Mouse (Mus musculus): Measurements from ENCODE around the gene Magi1. TPM values are rescaled to one million over a fixed set of nuclear protein-coding genes. Genes with fewer than 3 reads are reported as not detected.

Magi1 gene
- polyA plus RNA-seq, 1 experiment from 2014 or later: 8.3 TPM

DNA sequence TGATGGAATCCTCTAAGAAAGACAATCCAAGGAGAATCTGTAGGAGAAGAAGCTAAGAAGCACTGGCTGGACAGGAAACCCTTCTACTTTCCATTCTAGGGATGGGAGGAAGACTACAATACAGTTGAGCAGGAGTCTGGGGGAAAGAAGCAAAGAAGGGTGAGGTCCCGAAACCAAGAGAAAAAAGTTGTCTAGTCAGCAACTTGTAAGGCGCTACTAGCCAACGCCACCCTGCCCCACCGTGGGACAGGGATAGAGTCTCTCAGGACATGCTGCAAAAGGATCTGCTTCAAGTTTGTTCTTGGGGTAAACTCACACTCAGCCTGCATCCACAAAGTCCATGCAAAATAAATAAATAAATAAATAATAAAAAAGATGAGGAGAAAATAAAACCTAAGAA lies 464.4 kb downstream of the Magi1 start:
- Histone ChIP-seq H3K36me3 (no peaks in the 10 kb centered on the region), H3K27me3 (no peaks in the 10 kb centered on the region), H3K9ac (no peak overlapping the region), H3K4me2 (no peak overlapping the region), H3K4me3 (no peak overlapping the region), H3K9me3 (no peaks in the 10 kb centered on the region), H3K27ac (no peak overlapping the region), H3K4me1 (peaks cover 14% of the 10 kb centered on the region)
- no peak for ATAC-seq (ENCODE audit: insufficient number of reproducible peaks, low FRiP score, low TSS enrichment, low read depth)
- 93% methylated on average over 4 of the region's 4 CpGs for WGBS

DNA sequence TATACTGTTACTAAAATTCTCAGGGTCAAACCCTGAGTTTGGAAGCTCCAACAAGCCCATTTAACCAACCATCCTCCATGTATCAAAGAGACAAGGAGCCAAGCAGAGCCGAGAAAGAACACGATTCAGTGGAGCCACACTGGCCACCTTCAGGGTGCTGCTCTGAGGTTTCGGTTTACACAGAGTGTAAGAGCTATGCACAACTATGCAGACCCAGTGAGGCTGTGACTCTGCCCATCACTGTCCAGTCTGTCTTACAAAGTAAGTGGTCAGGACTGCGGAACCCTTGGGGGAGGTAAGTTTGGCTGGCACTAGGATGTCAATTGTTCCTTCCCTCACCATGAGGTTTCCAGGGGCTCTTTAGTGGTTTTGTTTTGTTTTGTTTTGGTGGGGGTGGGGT lies 465.2 kb downstream of the Magi1 start:
- WGBS: 75% methylated on average over 4 of the region's 4 CpGs
- no peak overlapping the region for H3K9ac ChIP-seq

DNA sequence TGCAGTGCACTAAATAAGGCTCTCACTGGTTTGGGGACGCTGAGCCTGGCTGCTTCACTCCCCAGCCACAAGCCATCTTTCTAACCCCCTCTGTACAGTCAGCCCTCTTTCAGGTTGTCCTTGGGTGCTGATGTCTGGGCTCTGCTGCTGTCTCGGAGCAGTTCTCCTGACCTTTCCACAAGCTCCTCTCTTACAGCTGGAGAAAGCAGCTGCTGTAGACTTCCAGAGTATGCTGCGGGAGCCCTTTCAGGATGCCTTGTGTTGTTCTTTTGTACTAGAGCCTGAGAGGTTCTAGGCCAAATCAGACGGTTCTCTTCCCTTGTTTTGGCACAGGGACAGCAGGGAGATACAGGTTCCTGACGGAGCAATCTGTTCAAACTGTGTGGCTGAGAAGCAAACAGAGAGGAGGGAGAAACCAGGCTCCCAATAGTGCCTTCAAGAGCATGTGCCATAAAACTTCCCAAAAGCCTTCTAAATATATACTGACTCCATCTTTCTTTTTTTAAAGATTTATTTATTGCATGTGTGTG lies 478.2 kb downstream of the Magi1 start:
- H3K27me3 ChIP-seq: no peaks in the 10 kb centered on the region
- H3K9ac ChIP-seq: no peak overlapping the region
- 71% methylated on average over 5 of the region's 5 CpGs for WGBS
- H3K36me3 ChIP-seq: no peaks in the 10 kb centered on the region
- H3K27ac ChIP-seq: no peak overlapping the region
- no peak overlapping the region for H3K4me2 ChIP-seq
- H3K9me3 ChIP-seq: no peaks in the 10 kb centered on the region
- no peak for ATAC-seq (ENCODE audit: insufficient number of reproducible peaks, low FRiP score, low TSS enrichment, low read depth)
- no peak overlapping the region for H3K4me3 ChIP-seq
- H3K4me1 ChIP-seq: peaks cover 13% of the 10 kb centered on the region; the same call in 1 of the 2 replicates

More for the DNA sequence above, 465.2 kb downstream of the Magi1 start:
- Histone ChIP-seq H3K4me2 (no peak overlapping the region), H3K4me1 (peaks cover 14% of the 10 kb centered on the region), H3K36me3 (no peaks in the 10 kb centered on the region), H3K27me3 (no peaks in the 10 kb centered on the region), H3K9me3 (no peaks in the 10 kb centered on the region), H3K27ac (no peak overlapping the region), H3K4me3 (no peak overlapping the region)
- ATAC-seq (ENCODE audit: insufficient number of reproducible peaks, low FRiP score, low TSS enrichment, low read depth): no peak

DNA sequence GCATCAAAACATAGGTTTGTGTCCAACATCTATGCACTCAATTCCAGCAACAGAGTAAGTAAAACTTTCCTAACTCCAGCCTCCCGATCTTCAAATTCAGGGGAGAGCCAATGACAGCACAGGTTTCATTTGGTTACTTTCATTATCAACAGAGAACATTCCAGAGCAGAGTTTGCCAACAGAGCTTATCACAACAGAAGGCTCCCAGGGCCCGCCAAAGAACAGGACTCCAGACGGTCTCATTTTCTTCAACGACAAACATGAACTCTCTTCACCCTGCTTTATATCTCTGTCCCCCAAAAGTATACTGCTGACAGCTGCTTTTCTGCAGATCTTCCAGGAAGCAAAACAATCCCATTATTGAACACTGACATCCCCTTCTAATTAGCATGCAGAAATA lies 481.3 kb downstream of the Magi1 start:
- Histone ChIP-seq H3K36me3 (no peaks in the 10 kb centered on the region), H3K4me1 (peaks cover 16% of the 10 kb centered on the region), H3K4me2 (no peak overlapping the region), H3K27me3 (no peaks in the 10 kb centered on the region), H3K4me3 (no peak overlapping the region), H3K27ac (no peak overlapping the region), H3K9ac (no peak overlapping the region), H3K9me3 (no peaks in the 10 kb centered on the region)
- no peak for ATAC-seq (ENCODE audit: insufficient number of reproducible peaks, low FRiP score, low TSS enrichment, low read depth)
- 36% methylated on average over 4 of the region's 4 CpGs for WGBS

DNA sequence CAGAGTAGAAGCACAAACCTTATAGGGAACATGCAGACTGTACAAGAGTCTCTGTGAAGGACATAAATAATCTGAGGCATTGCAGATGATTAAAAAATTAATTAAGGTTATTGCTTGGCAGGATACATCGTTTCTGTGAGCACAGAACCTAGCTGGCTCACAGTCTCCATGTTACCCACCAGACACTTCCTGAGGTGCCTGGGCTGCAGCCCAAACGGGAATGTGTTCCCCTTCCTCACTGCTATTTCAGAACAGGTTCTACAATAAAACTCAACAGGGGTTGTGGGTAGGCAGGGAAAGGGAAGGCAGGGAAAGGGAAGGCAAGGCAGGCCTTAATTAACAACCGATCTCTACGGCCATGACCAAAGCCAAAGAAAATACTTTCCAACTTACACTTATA lies 483.3 kb downstream of the Magi1 start:
- Histone ChIP-seq H3K27ac (0 out of 2 replicates have a peak overlapping the region, but pooled peaks have one; percentile 11), H3K4me1 (peaks cover 10% of the 10 kb centered on the region), H3K9me3 (no peaks in the 10 kb centered on the region), H3K4me2 (no peak overlapping the region), H3K27me3 (no peaks in the 10 kb centered on the region), H3K36me3 (no peaks in the 10 kb centered on the region), H3K4me3 (no peak overlapping the region), H3K9ac (no peak overlapping the region)
- no peak for ATAC-seq (ENCODE audit: insufficient number of reproducible peaks, low FRiP score, low TSS enrichment, low read depth)
- 30% methylated on average over 4 of the region's 4 CpGs for WGBS

DNA sequence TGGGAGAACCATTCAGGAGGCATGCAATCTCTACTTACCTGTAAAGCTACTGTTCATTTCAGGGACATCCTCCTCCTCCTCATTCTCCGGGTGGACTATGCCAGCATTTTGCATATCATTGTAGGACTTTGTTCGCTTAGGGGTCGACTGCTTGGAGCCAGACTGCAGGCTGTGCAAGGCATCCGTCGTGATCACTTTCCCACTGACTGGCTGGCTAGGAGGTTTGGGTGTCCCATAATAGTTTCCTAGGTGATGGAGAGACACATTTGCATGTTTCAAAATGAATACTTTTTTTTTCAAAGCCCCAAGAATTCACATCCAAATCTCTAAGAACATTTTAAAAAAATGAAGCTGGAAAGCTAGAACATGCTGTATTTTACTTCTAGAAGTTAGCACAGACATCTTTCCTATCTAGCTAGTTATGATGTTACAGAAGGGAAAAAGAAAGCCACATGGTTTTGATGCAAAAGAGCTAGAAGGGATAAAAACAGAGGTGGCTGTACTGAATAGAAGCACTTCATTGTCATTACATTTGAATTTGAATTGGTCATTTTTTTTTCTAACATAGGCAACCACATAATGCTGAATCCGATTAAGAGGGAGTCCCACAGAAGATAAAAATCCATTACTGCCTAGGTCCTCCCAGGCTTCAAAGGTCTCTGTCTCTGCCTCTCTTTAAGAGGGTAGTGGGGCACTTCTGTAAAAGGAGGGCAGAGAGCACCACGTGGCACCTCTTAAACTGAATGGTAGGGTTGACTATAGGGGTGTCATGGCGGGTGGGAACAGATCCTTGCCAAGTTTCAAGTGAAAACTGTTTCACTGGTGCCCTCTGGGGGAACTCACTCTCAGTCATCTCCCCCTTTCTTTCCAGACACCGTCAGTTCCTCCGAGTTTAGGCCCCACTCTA lies 491.2 kb downstream of the Magi1 start:
- H3K36me3 ChIP-seq: no peaks in the 10 kb centered on the region
- H3K27ac ChIP-seq: no peak overlapping the region
- ATAC-seq (ENCODE audit: insufficient number of reproducible peaks, low FRiP score, low TSS enrichment, low read depth): no peak
- H3K9me3 ChIP-seq: no peaks in the 10 kb centered on the region
- H3K4me1 ChIP-seq: no peaks in the 10 kb centered on the region
- H3K4me3 ChIP-seq: no peak overlapping the region
- WGBS: 81% methylated on average over 10 of the region's 10 CpGs
- H3K4me2 ChIP-seq: no peak overlapping the region
- no peaks in the 10 kb centered on the region for H3K27me3 ChIP-seq
- H3K9ac ChIP-seq: no peak overlapping the region

DNA sequence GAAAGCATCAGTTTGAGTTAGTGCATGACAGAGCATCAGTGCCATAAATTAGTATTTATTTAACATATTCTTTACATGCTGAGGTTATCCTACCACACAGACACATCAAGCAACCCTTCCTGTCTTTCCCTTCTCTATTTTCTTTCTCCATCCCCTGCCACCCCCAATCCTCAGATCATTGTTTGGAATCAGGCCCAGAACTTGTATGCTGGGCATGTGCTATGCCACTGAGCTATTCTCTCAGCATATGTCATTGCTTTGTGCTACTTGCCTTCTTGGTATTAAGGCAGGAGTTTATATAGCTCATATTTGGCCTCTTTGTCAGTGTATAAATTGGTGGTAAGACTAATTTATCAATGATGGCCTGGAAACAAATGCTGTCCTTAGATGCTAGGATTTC lies 494.0 kb downstream of the Magi1 start:
- no peak overlapping the region for H3K4me2 ChIP-seq
- no peak overlapping the region for H3K27ac ChIP-seq
- no peak for ATAC-seq (ENCODE audit: insufficient number of reproducible peaks, low FRiP score, low TSS enrichment, low read depth)
- no peak overlapping the region for H3K9ac ChIP-seq
- no peak overlapping the region for H3K4me3 ChIP-seq
- H3K27me3 ChIP-seq: no peaks in the 10 kb centered on the region
- H3K9me3 ChIP-seq: no peaks in the 10 kb centered on the region
- no peaks in the 10 kb centered on the region for H3K36me3 ChIP-seq
- no peaks in the 10 kb centered on the region for H3K4me1 ChIP-seq

DNA sequence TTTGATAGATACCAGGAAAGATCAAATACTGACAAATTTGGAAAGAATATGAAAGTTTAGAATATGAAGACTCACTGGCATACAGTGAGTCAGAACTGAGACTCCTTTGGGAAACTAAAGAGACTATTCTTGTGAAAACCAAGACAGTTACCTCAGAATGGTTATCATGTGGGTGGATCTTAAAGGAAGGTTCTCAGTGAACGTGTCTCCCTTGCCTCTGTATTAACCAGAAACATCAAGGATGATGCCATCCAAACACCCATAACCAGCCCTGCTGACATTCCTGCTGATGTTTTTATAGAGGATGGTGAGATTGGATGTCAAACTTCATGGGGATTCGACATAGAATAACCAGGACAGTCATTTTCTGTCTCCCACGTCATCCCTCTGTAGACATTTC lies 496.7 kb downstream of the Magi1 start:
- H3K27ac ChIP-seq: no peak overlapping the region
- no peaks in the 10 kb centered on the region for H3K27me3 ChIP-seq
- WGBS: 81% methylated on average over 3 of the region's 3 CpGs
- no peak overlapping the region for H3K4me3 ChIP-seq
- H3K4me1 ChIP-seq: no peaks in the 10 kb centered on the region
- no peak for ATAC-seq (ENCODE audit: insufficient number of reproducible peaks, low FRiP score, low TSS enrichment, low read depth)
- no peaks in the 10 kb centered on the region for H3K9me3 ChIP-seq
- no peak overlapping the region for H3K4me2 ChIP-seq
- H3K9ac ChIP-seq: no peak overlapping the region
- H3K36me3 ChIP-seq: no peaks in the 10 kb centered on the region

DNA sequence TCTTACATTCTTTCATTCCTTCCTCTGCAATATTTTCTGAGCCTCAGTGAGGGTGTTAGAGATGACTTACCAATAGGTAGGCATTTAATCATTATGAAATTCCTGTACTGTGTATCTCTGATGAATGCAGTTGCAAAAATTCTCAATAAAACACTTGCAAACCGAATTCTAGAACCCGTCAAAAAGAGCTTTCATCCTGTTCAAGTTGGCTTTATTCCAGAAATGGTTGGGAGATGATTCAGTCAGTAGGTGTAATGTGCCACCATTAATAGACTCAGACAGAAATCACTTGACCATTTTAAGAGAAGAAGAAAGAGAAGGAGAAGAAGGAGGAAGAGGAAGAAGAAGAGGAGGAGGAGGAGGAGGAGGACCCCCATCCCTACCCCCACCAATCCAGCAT lies 497.5 kb downstream of the Magi1 start:
- Histone ChIP-seq H3K9me3 (no peaks in the 10 kb centered on the region), H3K27ac (no peak overlapping the region), H3K27me3 (no peaks in the 10 kb centered on the region), H3K4me3 (no peak overlapping the region), H3K4me1 (no peaks in the 10 kb centered on the region), H3K9ac (no peak overlapping the region), H3K4me2 (no peak overlapping the region), H3K36me3 (no peaks in the 10 kb centered on the region)
- 56% methylated on average over 2 of the region's 2 CpGs for WGBS
- ATAC-seq (ENCODE audit: insufficient number of reproducible peaks, low FRiP score, low TSS enrichment, low read depth): no peak

DNA sequence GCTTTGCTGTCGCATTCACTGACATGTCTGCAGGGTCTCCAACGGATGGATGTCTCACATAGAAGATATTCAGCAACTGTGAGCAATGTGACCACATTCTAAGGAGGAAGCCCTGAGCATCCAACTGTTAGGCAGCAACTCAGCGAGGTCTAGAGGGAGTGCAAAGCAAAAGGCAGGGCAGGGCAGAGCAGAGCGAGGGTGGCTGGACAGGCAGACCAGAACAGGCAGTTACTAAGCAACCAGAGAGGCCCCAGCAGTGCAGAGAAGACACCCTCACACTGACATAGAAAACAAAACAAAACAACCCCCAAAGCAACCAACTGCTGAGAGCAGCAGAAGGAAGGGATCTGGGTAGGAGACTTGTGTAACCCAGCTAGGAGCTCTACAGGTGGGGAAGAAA lies 512.6 kb downstream of the Magi1 start:
- H3K36me3 ChIP-seq: no peaks in the 10 kb centered on the region
- H3K4me3 ChIP-seq: no peak overlapping the region
- H3K4me2 ChIP-seq: no peak overlapping the region
- 0 out of 2 replicates have a peak, but pooled peaks cover 3% of the 10 kb centered on the region for H3K4me1 ChIP-seq
- H3K27ac ChIP-seq: no peak overlapping the region
- H3K9ac ChIP-seq: no peak overlapping the region
- no peaks in the 10 kb centered on the region for H3K9me3 ChIP-seq
- 61% methylated on average over 4 of the region's 4 CpGs for WGBS
- no peaks in the 10 kb centered on the region for H3K27me3 ChIP-seq
- no peak for ATAC-seq (ENCODE audit: insufficient number of reproducible peaks, low FRiP score, low TSS enrichment, low read depth)

DNA sequence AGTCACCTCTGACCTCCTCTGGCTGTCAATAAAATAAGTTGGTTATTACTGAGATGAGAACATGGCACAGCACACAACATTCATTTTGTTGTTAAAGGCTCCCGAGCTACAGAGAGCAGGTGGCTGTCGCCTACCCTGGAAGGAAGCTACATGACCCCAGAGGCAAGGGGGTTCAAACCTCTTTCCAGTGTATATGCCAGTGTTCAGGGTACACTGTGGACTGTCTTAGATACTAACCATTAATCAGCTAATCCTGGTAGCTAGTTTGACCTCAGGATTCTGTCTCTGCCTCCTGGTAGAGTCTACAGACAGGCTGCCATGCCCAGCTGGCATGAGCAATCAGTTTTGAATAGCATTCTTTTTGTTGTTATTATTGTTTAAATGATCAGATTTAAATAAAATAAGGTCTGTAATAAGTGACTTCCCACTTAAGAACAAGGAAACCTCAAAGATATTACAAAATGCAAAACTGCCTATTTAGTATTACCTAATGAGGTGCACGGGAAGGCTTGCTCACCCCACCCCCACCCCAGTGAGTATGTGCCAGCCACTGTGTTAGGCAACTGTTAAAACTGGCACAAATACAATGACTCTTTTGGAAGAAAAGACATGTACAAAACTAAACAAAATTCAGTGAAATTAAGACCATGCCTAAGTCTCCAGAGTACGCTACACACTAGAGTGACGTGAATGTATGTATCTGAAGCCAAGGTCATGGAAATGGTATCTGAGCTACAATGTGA lies 513.3 kb downstream of the Magi1 start:
- WGBS: 75% methylated on average over 5 of the region's 5 CpGs
- Histone ChIP-seq H3K36me3 (no peaks in the 10 kb centered on the region), H3K4me2 (no peak overlapping the region), H3K4me1 (0 out of 2 replicates have a peak, but pooled peaks cover 3% of the 10 kb centered on the region), H3K4me3 (no peak overlapping the region), H3K9me3 (no peaks in the 10 kb centered on the region), H3K9ac (no peak overlapping the region), H3K27me3 (no peaks in the 10 kb centered on the region), H3K27ac (no peak overlapping the region)
- ATAC-seq (ENCODE audit: insufficient number of reproducible peaks, low FRiP score, low TSS enrichment, low read depth): no peak

DNA sequence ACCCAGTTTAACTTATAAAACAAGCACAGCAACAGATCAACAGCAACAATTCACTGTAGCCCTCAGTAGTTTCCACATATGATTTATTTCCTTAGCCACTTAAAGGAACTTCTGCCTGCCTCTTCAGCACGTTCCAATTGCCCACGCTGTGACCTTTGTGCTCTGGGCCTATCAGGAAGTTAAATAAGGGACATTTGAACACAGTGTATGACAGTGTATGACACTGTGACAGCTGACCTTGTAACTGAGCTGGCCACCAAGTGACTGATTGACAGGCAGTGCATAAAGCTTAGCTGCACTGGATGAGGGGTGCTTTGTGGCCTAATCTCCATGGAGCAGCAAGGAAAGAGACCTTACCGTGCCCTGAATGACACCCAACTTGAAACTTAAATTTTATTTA lies 525.6 kb downstream of the Magi1 start:
- H3K27me3 ChIP-seq: no peaks in the 10 kb centered on the region
- no peak overlapping the region for H3K4me2 ChIP-seq
- H3K27ac ChIP-seq: peak overlapping the region; percentile 72
- H3K9ac ChIP-seq: no peak overlapping the region
- H3K4me1 ChIP-seq: peaks cover 9% of the 10 kb centered on the region; the same call in 1 of the 2 replicates
- H3K36me3 ChIP-seq: no peaks in the 10 kb centered on the region
- no peak overlapping the region for H3K4me3 ChIP-seq
- WGBS: 74% methylated on average over 3 of the region's 3 CpGs
- H3K9me3 ChIP-seq: no peaks in the 10 kb centered on the region
- no peak for ATAC-seq (ENCODE audit: insufficient number of reproducible peaks, low FRiP score, low TSS enrichment, low read depth)

Measured in limb, embryonic 15.5 days (tissue).